Mouse (Mus musculus) adrenal gland, adult 2 months (tissue): Measurements from ENCODE around the gene Arl2bp. TPM values are rescaled to one million over a fixed set of nuclear protein-coding genes. Genes with fewer than 3 reads are reported as not detected.
A peak's percentile ranks its signal among the peaks of the same experiment; 100 is the strongest.

ENCODE experiments used
- DNase-seq: peaks from one replicate; pipeline ENCODE4 v3.0.0; 2021
- long read RNA-seq: library from polyadenylated mRNA; stranded (forward); transcript quantifications from one replicate; pipeline ENCODE4 v2.0.0, GENCODE M21; 2021
- polyA plus RNA-seq: library from polyadenylated mRNA; depleted of rRNA; stranded (reverse); fragments of >200 nt; gene quantifications from 2 replicates; pipeline ENCODE4 v1.2.3, GENCODE M21; 2012; rRNA removed
- total RNA-seq, 2 experiments: library from RNA; stranded (reverse); gene quantifications; 2 replicates each; pipeline ENCODE4 v1.2.3; 2021

Arl2bp gene
- 10 to 100 TPM; 86.3 to 88.6 TPM for total RNA-seq
- polyA plus RNA-seq, result 91.9 and 92.2 TPM in 2 replicates
- long read RNA-seq, transcript Arl2bp-201 (6 exons, 2,063 nt), result major isoform, 107 of 126 reads
- long read RNA-seq, partial matches to known transcripts, result 4 of 126 reads
- long read RNA-seq, other reads (novel, unspliced or antisense), result 12 of 126 reads

- DNase-seq, result peak; percentile 97
These were observed at the start of gene Arl2bp for GRCm38 (mm10) chr8:94666456-94667308. Gene Arl2bp, plus strand, starts transcription at chr8:94666600.

- DNase-seq, result no peak
These were observed 41.5 kb upstream of the Arl2bp start for GRCm38 (mm10) chr8:94624885-94625284.

- no peak for DNase-seq
These were observed 32.7 kb upstream of the Arl2bp start for GRCm38 (mm10) chr8:94633564-94634194.

DNA sequence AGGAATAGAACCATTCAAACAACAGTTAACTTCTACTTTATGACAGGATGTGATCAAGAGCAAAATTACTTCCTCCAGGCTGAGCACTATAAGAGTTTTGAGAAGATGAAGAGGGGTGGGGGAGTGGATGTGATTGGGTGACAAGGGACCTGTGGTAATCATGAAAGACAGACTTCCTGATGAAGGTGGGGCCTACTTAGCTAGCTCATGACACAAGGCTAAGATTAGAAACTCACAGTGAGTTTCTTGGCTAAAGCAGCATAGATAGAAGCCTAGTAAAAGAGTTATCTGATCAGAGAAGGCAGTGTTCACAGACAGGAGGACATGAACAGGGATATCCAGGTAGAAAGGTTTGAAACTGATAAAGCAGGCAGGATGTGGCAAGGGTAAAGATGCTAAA is 32.2 kb upstream of the Arl2bp start:
- DNase-seq, result no peak

DNA sequence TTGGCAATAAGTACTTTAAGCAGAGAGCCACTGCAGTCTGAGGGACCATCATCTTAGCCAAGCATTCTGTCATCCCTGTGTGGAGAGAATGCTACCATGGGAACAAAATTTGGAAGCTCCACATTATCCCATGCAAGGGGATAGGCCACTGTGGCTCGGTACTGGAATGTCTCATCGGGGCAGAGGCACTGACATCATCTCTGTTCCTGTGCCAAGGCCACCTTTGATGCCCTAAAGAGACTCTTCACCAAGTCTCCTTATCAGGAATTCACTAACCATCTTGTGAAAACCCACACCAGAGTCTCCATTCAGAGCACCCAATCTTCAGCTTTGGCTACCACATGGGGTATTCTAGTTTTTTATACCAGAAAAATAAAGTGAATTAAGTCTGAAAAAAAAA is 25.2 kb upstream of the Arl2bp start:
- peak; percentile 54 for DNase-seq

GRCm38 (mm10) chr8:94641938-94642337 is 24.5 kb upstream of the Arl2bp start:
- DNase-seq, result no peak

DNA sequence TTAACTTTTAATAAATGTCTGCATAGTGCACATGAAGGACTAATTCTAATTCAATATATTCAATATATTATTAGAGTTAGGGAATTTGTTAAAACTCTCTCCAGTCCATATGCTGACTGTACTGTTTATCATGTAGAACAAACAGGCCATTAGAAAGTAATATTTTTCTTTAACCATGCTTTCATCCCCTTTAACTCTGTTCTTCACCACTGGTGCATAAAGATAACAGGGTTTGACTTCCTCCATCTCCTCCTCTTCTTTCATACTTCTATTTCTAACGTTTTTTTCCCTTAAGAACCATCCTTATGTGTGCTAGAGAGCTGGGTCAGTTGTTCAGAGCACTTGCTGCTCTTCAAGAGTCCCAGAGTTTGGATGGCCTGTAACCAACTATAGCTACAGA is 21.2 kb upstream of the Arl2bp start:
- DNase-seq, result no peak

- DNase-seq, result no peak
These were observed 20.2 kb upstream of the Arl2bp start for GRCm38 (mm10) chr8:94646165-94646564.

DNA sequence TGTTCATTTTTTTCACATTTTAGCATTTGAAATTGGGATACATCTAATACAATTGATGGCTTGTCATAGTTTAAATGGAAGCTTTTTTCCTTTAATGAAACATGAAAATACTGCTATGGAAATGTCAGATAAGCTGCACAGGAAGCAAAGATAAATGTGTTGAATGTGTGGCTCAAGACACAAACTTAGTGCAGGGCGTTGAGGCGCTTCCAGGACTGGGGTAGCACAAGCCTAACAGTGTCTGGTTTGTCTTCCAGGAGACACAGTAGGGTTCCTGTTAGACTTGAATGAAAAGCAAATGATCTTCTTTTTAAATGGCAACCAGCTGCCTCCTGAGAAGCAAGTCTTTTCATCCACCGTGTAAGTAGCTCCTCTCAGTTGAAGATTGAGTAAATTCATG is 16.9 kb upstream of the Arl2bp start:
- no peak for DNase-seq

DNA sequence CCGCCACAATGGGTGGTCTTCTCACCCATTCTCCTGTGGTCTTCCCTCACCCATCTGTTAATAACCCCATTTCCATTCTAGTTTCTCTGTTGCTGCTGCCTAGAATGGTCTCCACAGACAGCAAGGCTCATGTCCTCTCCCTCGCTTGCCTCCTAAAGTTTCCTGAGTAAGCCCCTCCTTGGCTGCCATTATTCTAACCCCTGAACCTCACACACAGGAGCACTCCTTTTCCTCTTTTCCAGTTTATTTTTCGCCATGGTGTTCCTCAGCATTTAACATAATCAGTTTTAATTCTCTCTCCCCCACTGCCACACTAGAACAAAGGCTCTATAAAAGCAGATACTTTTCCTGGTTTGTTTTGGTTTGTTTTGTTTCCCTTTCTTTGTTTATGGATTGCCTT is 13.4 kb upstream of the Arl2bp start:
- no peak for DNase-seq

- no peak for DNase-seq
These were observed 11.4 kb upstream of the Arl2bp start for GRCm38 (mm10) chr8:94654994-94655393.

GRCm38 (mm10) chr8:94658031-94658430 is 8.4 kb upstream of the Arl2bp start:
- DNase-seq, result no peak

- no peak for DNase-seq
These were observed 6.0 kb upstream of the Arl2bp start for GRCm38 (mm10) chr8:94660418-94660817.

DNA sequence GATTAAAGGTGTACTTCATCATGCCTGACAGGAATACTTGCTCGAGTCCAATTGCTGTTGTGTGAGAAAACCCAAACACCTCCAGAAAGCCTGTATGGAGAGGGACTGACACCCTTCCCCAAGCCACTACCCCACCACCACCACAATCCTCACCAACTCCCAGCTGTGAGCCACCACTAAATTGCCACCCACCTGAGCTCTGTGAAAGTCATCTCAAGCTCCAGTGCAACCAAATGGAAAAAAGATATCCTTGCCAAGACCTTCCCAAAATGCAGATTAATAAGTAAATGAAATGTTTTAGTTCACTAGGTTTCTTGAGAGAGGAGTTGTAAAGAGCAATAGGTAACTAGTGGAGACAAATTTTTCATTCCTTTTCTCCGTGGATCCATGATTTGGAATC is 1.7 kb upstream of the Arl2bp start:
- no peak for DNase-seq

GRCm38 (mm10) chr8:94674384-94674783 is 8.0 kb downstream of the Arl2bp start:
- peak; percentile 47 for DNase-seq

GRCm38 (mm10) chr8:94675923-94676322 is 9.5 kb downstream of the Arl2bp start:
- DNase-seq, result no peak

DNA sequence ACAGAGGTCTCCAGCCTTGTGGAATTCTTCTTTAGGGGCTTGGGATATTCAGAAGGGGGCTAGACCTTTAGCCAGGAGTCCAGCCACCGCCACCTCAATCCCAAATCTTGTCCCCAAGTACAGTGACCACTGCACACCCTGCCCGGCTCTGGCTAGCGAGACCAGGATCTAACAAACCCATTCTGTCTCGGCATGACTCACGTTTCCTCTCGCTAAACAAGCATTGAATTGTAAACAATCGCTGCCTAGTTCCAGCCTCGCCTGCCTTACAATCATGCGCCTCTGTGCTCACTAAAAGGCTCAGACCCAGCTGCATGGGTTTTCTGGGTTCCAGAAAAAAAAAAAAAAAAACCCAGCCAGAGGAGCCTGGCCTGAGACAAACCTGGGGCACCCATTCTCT is 12.2 kb downstream of the Arl2bp start:
- no peak for DNase-seq

DNA sequence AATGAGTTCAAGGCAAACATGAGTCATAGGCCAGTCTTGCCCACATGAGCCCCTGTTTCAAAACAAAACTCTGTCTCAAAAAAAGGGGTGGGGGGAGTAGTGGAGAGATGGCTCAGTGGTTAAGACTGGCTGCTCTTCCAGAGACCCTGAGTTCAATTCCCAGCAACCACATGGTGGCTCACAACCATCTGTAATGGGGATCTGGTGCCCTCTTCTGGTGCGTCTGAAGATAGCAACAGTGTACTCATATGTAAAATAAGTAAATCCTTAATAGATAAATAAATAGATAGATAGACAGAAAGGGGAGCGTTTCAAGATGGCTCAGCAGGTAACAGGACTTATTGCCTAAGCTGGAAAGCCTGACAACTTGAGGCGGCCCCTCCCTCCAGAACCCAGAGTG is 14.0 kb downstream of the Arl2bp start:
- DNase-seq, result no peak

- no peak for DNase-seq
These were observed 16.5 kb downstream of the Arl2bp start for GRCm38 (mm10) chr8:94682732-94683524.

DNA sequence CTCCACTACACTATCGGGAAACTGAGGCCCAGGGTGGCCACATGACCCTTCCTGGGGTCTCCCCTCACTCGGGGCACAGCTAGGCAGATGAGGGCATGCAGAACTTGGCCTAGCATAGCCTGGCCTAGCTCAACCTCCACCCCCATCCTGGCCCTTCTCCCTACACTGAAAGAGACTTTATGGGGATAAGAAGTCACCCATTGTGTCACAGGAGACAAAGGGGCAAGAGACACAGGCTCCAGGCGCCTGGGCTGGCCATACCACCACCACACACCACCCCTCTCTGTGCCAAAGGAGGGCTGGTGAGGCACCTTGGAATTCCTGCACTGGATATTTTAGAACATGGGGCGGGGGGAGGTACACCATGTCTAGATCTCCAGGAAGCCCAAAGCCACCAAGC is 17.9 kb downstream of the Arl2bp start:
- no peak for DNase-seq

- peak; percentile 50 for DNase-seq
These were observed 19.6 kb downstream of the Arl2bp start for GRCm38 (mm10) chr8:94685953-94686352.

- DNase-seq, result no peak
These were observed 28.3 kb downstream of the Arl2bp start for GRCm38 (mm10) chr8:94694701-94695100.
